In the genomic region with DNA sequence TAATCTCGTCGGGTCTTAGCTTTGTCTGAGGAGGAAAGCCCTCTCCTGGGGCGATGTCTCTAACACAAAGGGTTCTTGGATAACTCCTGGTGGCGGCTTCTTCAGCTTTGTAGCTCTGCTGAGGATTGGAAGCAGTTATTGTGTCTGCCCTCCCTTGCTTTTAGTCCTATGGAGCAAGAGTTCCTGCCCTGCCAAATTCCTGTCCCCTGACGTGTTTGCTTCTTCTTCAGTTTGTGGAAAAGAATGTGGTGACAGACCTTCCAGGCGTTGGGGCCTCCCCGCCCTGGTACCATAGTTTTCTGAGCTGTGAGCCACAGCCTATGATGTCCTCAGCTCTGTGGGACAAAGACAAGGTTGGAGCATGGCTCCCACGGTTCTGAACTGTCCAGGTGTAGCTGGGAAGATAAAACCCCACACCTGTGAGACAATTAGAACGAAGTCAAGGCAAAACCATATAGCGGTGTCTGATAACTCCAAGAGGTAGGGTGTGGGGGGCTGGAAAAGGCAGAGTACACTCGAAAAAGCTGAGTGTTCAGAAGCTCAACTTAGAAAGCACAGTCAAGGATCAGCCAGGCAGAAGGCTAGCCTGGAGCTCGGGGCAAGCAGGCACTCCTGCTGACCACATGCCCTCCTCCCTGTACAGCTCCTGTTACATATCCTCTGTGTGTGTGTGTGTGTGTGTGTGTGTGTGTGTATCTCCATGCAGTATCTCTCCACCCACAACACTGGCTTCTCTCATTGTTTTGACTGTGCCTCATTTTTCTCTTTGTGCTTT, we compare ENCODE assay signal across 14 mouse cellular contexts. TPM values are rescaled to one million over a fixed set of nuclear protein-coding genes. Genes with fewer than 3 reads are reported as not detected.
A peak's percentile ranks its signal among the peaks of the same experiment; 100 is the strongest.
DNase-seq lines count a peak whose midpoint lies in the region; ATAC-seq lines count a peak whose summit lies in the region.
"Had no signal": no experiment of that assay in that cellular context is flagged by ENCODE, and none has a peak within 500 bp of the region (broad histone marks: within the 10 kb centered on the region; RNA-seq: fewer than 3 reads in every experiment).

No protein-coding gene starts in this region.

- no peak overlapping the region for H3K4me2 ChIP-seq in liver, embryonic 12.5 days
- no peak overlapping the region for H3K4me2 ChIP-seq in liver, embryonic 11.5 days
- no peak overlapping the region for H3K4me2 ChIP-seq in embryonic facial prominence, embryonic 15.5 days (replicated peaks)
- no peak overlapping the region for H3K4me2 ChIP-seq in liver, embryonic 13.5 days
- H3K4me2 ChIP-seq: midbrain, embryonic 12.5 days had no signal

- no peaks in the 10 kb centered on the region for H3K9me3 ChIP-seq in liver, embryonic 12.5 days (replicated peaks)
- H3K9me3 ChIP-seq in liver, embryonic 11.5 days (ENCODE audit: control insufficient read depth, low read length) = no peaks in the 10 kb centered on the region
- H3K9me3 ChIP-seq in embryonic facial prominence, embryonic 15.5 days (replicated peaks) = no peaks in the 10 kb centered on the region
- H3K9me3 ChIP-seq in liver, embryonic 13.5 days (replicated peaks) = no peaks in the 10 kb centered on the region
- H3K9me3 ChIP-seq: midbrain, embryonic 12.5 days; neural tube, embryonic 15.5 days had no signal

- H3K27ac ChIP-seq in liver, embryonic 12.5 days = peak overlapping the region; percentile 24; the same call in 1 of the 2 replicates
- H3K27ac ChIP-seq in liver, embryonic 11.5 days (ENCODE audit: low read depth, low read length) = no peak overlapping the region
- 0 out of 2 replicates have a peak overlapping the region, but pooled peaks have one; percentile 6 for H3K27ac ChIP-seq in embryonic facial prominence, embryonic 15.5 days (replicated peaks)
- H3K27ac ChIP-seq in liver, embryonic 13.5 days = peak overlapping the region; percentile 70; the same call in 1 of the 2 replicates
- H3K27ac ChIP-seq: hindbrain, postnatal 0 days; midbrain, embryonic 12.5 days; neural tube, embryonic 15.5 days had no signal

- no peak for DNase-seq in liver, embryonic 11.5 days (ENCODE audit: low spot score)
- no peak for DNase-seq in liver, embryonic 13.5 days
- DNase-seq in lung, postnatal 4 days = peak; percentile 55 to 64
- no peak for DNase-seq in kidney, adult 18-20 months
- DNase-seq in spleen, adult 18-20 months = no peak
- DNase-seq: adrenal gland, postnatal 14 days; cerebellum, adult 2 months had no signal

- no peak overlapping the region for H3K9ac ChIP-seq in liver, embryonic 12.5 days
- H3K9ac ChIP-seq in liver, embryonic 11.5 days (ENCODE audit: low read depth, low read length) = no peak overlapping the region
- no peak overlapping the region for H3K9ac ChIP-seq in embryonic facial prominence, embryonic 15.5 days
- H3K9ac ChIP-seq in liver, embryonic 13.5 days = no peak overlapping the region
- H3K9ac ChIP-seq: midbrain, embryonic 12.5 days; neural tube, embryonic 15.5 days had no signal

- peaks cover 36% of the 10 kb centered on the region for H3K4me1 ChIP-seq in liver, embryonic 12.5 days
- peaks cover 13% of the 10 kb centered on the region for H3K4me1 ChIP-seq in liver, embryonic 11.5 days (replicated peaks; ENCODE audit: control insufficient read depth, insufficient read depth, low read length)
- H3K4me1 ChIP-seq in embryonic facial prominence, embryonic 15.5 days = peaks cover 58% of the 10 kb centered on the region
- H3K4me1 ChIP-seq in liver, embryonic 13.5 days (replicated peaks) = peaks cover 42% of the 10 kb centered on the region

- no peak overlapping the region for H3K4me3 ChIP-seq in liver, embryonic 12.5 days
- no peak overlapping the region for H3K4me3 ChIP-seq in liver, embryonic 11.5 days (ENCODE audit: low read depth, low read length)
- H3K4me3 ChIP-seq in embryonic facial prominence, embryonic 15.5 days (replicated peaks) = no peak overlapping the region
- H3K4me3 ChIP-seq in liver, embryonic 13.5 days (replicated peaks) = no peak overlapping the region
- H3K4me3 ChIP-seq: midbrain, embryonic 12.5 days; neural tube, embryonic 15.5 days had no signal

- peaks cover 67% of the 10 kb centered on the region for H3K27me3 ChIP-seq in liver, embryonic 12.5 days (replicated peaks)
- H3K27me3 ChIP-seq in liver, embryonic 11.5 days (replicated peaks; ENCODE audit: control insufficient read depth, insufficient read depth, low read length) = peaks cover 11% of the 10 kb centered on the region
- no peaks in the 10 kb centered on the region for H3K27me3 ChIP-seq in embryonic facial prominence, embryonic 15.5 days
- peaks cover 22% of the 10 kb centered on the region; the same call in 1 of the 2 replicates for H3K27me3 ChIP-seq in liver, embryonic 13.5 days
- H3K27me3 ChIP-seq: neural tube, embryonic 15.5 days had no signal

- no peaks in the 10 kb centered on the region for H3K36me3 ChIP-seq in liver, embryonic 12.5 days
- no peaks in the 10 kb centered on the region for H3K36me3 ChIP-seq in liver, embryonic 11.5 days (ENCODE audit: control insufficient read depth, insufficient read depth, low read length)
- H3K36me3 ChIP-seq in embryonic facial prominence, embryonic 15.5 days = no peaks in the 10 kb centered on the region
- no peaks in the 10 kb centered on the region for H3K36me3 ChIP-seq in liver, embryonic 13.5 days
- H3K36me3 ChIP-seq: G1E; midbrain, embryonic 12.5 days; neural tube, embryonic 15.5 days had no signal

- WGBS in liver, embryonic 12.5 days (ENCODE audit: insufficient replicate concordance) = 57% methylated on average over 12 of the region's 12 CpGs
- 70% methylated on average over 12 of the region's 12 CpGs for WGBS in liver, embryonic 11.5 days
- WGBS in embryonic facial prominence, embryonic 15.5 days = 56% methylated on average over 12 of the region's 12 CpGs
- WGBS in liver, embryonic 13.5 days (ENCODE audit: insufficient replicate concordance) = 52% methylated on average over 12 of the region's 12 CpGs

- no peak for ATAC-seq in liver, embryonic 12.5 days
- no peak for ATAC-seq in liver, embryonic 11.5 days (replicated peaks; ENCODE audit: low FRiP score)
- no peak for ATAC-seq in embryonic facial prominence, embryonic 15.5 days (ENCODE audit: insufficient number of reproducible peaks, low FRiP score, low TSS enrichment, low read depth)
- no peak for ATAC-seq in liver, embryonic 13.5 days (ENCODE audit: low read depth)
- ATAC-seq in megakaryocyte, adult 5-6 weeks (ENCODE audit: poor library complexity, severe bottlenecking) = no peak
- ATAC-seq: hindbrain, postnatal 0 days had no signal

RNA-seq across cellular contexts. Expression of gene Tlr5, which starts 1.8 kb away (rescaled TPM):
- 0.42 and 0.60 TPM in 2 replicates for polyA plus RNA-seq in liver, embryonic 12.5 days (2016; fragmentation: Nextera tagmentation; extraction: Ambion mirVana)
- polyA plus RNA-seq in liver, embryonic 11.5 days (2014; fragmentation: Nextera tagmentation; extraction: Ambion mirVana) = 0.48 and 0.49 TPM in 2 replicates
- 1.4 and 1.8 TPM in 2 replicates for polyA plus RNA-seq in embryonic facial prominence, embryonic 15.5 days (2015; fragmentation: Nextera tagmentation; extraction: Ambion mirVana)
- polyA plus RNA-seq in liver, embryonic 13.5 days (2015; fragmentation: Nextera tagmentation; extraction: Ambion mirVana) = 0.40 and 0.61 TPM in 2 replicates
- total RNA-seq in megakaryocyte, adult 5-6 weeks (2015) = 7.9 and 9.1 TPM in 2 replicates
- total RNA-seq in megakaryocyte, adult 5-6 weeks (2017) = 5.8 and 8.6 TPM in 2 replicates
- polyA plus RNA-seq: G1E had no signal

Comparison
In these comparisons a context has a peak if more than half of its experiments do, and no peak if none do; other contexts are left out.
1. DNase-seq: peak in lung, postnatal 4 days (2 of 2); none in liver, embryonic 11.5 days (single experiment), liver, embryonic 13.5 days (single experiment), kidney, adult 18-20 months (single experiment) and spleen, adult 18-20 months (0 of 2).